In genomic region chr1:129887861-129888260, GRCm38 (mm10) we compare ENCODE assay signal across 25 mouse cellular contexts.
DNase-seq lines count a peak whose midpoint lies in the region; ATAC-seq and TF ChIP-seq lines count a peak whose summit lies in the region.
"Had no signal": no experiment of that assay in that cellular context is flagged by ENCODE, and none has a peak within 500 bp of the region (broad histone marks: within the 10 kb centered on the region; RNA-seq: fewer than 3 reads in every experiment).

No protein-coding gene starts in this region.

- H3K27ac ChIP-seq in forebrain, postnatal 0 days (ENCODE audit: low read depth, low read length) = no peak overlapping the region
- no peak overlapping the region for H3K27ac ChIP-seq in forebrain, embryonic 11.5 days (ENCODE audit: low read depth, low read length)
- no peak overlapping the region for H3K27ac ChIP-seq in kidney, adult 2 months (ENCODE audit: insufficient read depth, low read depth, low read length)
- H3K27ac ChIP-seq: limb, embryonic 10.5 days; limb, embryonic 15.5 days; liver, embryonic 15.5 days; stomach, embryonic 15.5 days had no signal

- H3K27me3 ChIP-seq in forebrain, postnatal 0 days (ENCODE audit: insufficient read depth, low read length) = no peaks in the 10 kb centered on the region
- no peaks in the 10 kb centered on the region for H3K27me3 ChIP-seq in forebrain, embryonic 11.5 days (ENCODE audit: control insufficient read depth, insufficient read depth, low read length)
- no peaks in the 10 kb centered on the region for H3K27me3 ChIP-seq in kidney, adult 2 months (replicated peaks; ENCODE audit: control insufficient read depth, insufficient read depth, low read length)
- H3K27me3 ChIP-seq: limb, embryonic 15.5 days; liver, embryonic 15.5 days; stomach, embryonic 15.5 days had no signal

- no peaks in the 10 kb centered on the region for H3K36me3 ChIP-seq in forebrain, postnatal 0 days (ENCODE audit: insufficient read depth)
- no peaks in the 10 kb centered on the region for H3K36me3 ChIP-seq in forebrain, embryonic 11.5 days (ENCODE audit: control insufficient read depth, insufficient read depth, low read length)
- H3K36me3 ChIP-seq in kidney, adult 2 months (ENCODE audit: control insufficient read depth, insufficient read depth, low read length) = no peaks in the 10 kb centered on the region
- H3K36me3 ChIP-seq: limb, embryonic 10.5 days; limb, embryonic 15.5 days; liver, embryonic 15.5 days; stomach, embryonic 15.5 days had no signal

- no peak overlapping the region for H3K4me2 ChIP-seq in forebrain, postnatal 0 days (ENCODE audit: low read depth)
- no peak overlapping the region for H3K4me2 ChIP-seq in forebrain, embryonic 11.5 days (ENCODE audit: low read depth, low read length, severe bottlenecking)
- H3K4me2 ChIP-seq: heart, embryonic 11.5 days; limb, embryonic 15.5 days; liver, embryonic 15.5 days; lung, embryonic 14.5 days; stomach, embryonic 15.5 days had no signal

- H3K4me3 ChIP-seq in forebrain, postnatal 0 days (ENCODE audit: low read depth, low read length) = no peak overlapping the region
- no peak overlapping the region for H3K4me3 ChIP-seq in forebrain, embryonic 11.5 days (ENCODE audit: low read depth, low read length)
- H3K4me3 ChIP-seq in kidney, adult 2 months (ENCODE audit: insufficient read depth, low read depth, low read length) = no peak overlapping the region
- H3K4me3 ChIP-seq: erythroblast, embryonic 14.5 days; limb, embryonic 10.5 days; limb, embryonic 15.5 days; liver, embryonic 15.5 days; stomach, embryonic 15.5 days had no signal

- H3K4me1 ChIP-seq in forebrain, postnatal 0 days (ENCODE audit: insufficient read depth) = no peaks in the 10 kb centered on the region
- H3K4me1 ChIP-seq in forebrain, embryonic 11.5 days (replicated peaks; ENCODE audit: control insufficient read depth, insufficient read depth, low read length) = no peaks in the 10 kb centered on the region
- no peaks in the 10 kb centered on the region for H3K4me1 ChIP-seq in kidney, adult 2 months (ENCODE audit: control insufficient read depth, insufficient read depth, low read length)
- H3K4me1 ChIP-seq: limb, embryonic 10.5 days; limb, embryonic 15.5 days; liver, embryonic 15.5 days; stomach, embryonic 15.5 days had no signal

- no peak for TF ChIP-seq CTCF in forebrain, postnatal 0 days (IDR thresholded peaks at IDR 0.05; ENCODE audit: low read depth)
- TF ChIP-seq CTCF in kidney, adult 2 months (conservative IDR thresholded peaks at IDR 0.05; ENCODE audit: insufficient read depth, insufficient read length, low read depth, low read length) = no peak

- 31% methylated on average over 1 of the region's 1 CpGs for WGBS in forebrain, postnatal 0 days
- WGBS in forebrain, embryonic 11.5 days = 66% methylated on average over 1 of the region's 1 CpGs
- WGBS in kidney, adult 2 months = 47% methylated on average over 1 of the region's 1 CpGs

- no peak for ATAC-seq in forebrain, postnatal 0 days
- no peak for ATAC-seq in forebrain, embryonic 11.5 days (replicated peaks; ENCODE audit: low FRiP score)
- ATAC-seq: intestine, embryonic 16.5 days; midbrain, embryonic 16.5 days had no signal

- H3K9me3 ChIP-seq in forebrain, postnatal 0 days (ENCODE audit: low read length) = no peaks in the 10 kb centered on the region
- no peaks in the 10 kb centered on the region for H3K9me3 ChIP-seq in forebrain, embryonic 11.5 days (ENCODE audit: control insufficient read depth, low read length)
- H3K9me3 ChIP-seq: limb, embryonic 10.5 days; limb, embryonic 15.5 days; liver, embryonic 15.5 days; stomach, embryonic 15.5 days had no signal

- peak; percentile 60 for DNase-seq in forebrain, postnatal 0 days
- DNase-seq in forebrain, embryonic 11.5 days (ENCODE audit: low spot score) = no peak
- DNase-seq in kidney, adult 2 months = peak; percentile 19
- DNase-seq in kidney, postnatal 4 days = no peak
- peak; percentile 7 for DNase-seq in ovary, adult 18-20 months (ENCODE audit: low spot score)
- DNase-seq in ovary, postnatal 10 days (ENCODE audit: low spot score) = no peak
- DNase-seq in brain, adult 2 months (ENCODE audit: low read depth, low spot score) = peak; percentile 16
- no peak for DNase-seq in embryo, embryonic 10.5 days (ENCODE audit: low spot score)
- DNase-seq: adrenal gland, postnatal 10 days; cerebellum, adult 11-12 months; cerebellum, adult 9-11 months; gastrocnemius, postnatal 14 days; layer of hippocampus, adult 9-11 months; lung, embryonic 14.5 days; lung, postnatal 14 days; retina, postnatal 1 day; right cerebral cortex, postnatal 14 days had no signal

- H3K9ac ChIP-seq in forebrain, postnatal 0 days = no peak overlapping the region
- H3K9ac ChIP-seq in forebrain, embryonic 11.5 days (ENCODE audit: low read length) = no peak overlapping the region
- H3K9ac ChIP-seq: limb, embryonic 15.5 days; liver, embryonic 15.5 days; lung, embryonic 14.5 days; stomach, embryonic 15.5 days had no signal

- no peak for TF ChIP-seq POLR2A in kidney, adult 2 months (IDR thresholded peaks at IDR 0.05; ENCODE audit: low read depth, low read length)

Comparison
In these comparisons a context has a peak if more than half of its experiments do, and no peak if none do; other contexts are left out.
1. DNase-seq: peak in forebrain, postnatal 0 days (single experiment), kidney, adult 2 months (single experiment), ovary, adult 18-20 months (single experiment) and brain, adult 2 months (single experiment); none in forebrain, embryonic 11.5 days (single experiment), kidney, postnatal 4 days (0 of 2), ovary, postnatal 10 days (single experiment) and embryo, embryonic 10.5 days (single experiment).